Mouse (Mus musculus) adrenal gland (tissue): ENCODE measurements around the gene H2afj.
"Not testable (repeated sequence)": the region's sequence is repeated elsewhere in the genome, so short reads cannot be mapped to it uniquely, and the experiment has no call there.

Source experiments
- intact Hi-C: fragments of 180-260 bp; cut with DNase I; formaldehyde crosslinking; loops from one replicate; pipeline ENCODE4 v1.15.1; 2025
- long read RNA-seq, 2 experiments: library from polyadenylated mRNA; unstranded; transcript quantifications; one replicate each; pipeline ENCODE4 v2.0.0; 2020; ENCODE audit warnings: borderline replicate concordance in 1 of 2; ENCODE audit not compliant: insufficient replicate concordance in 1 of 2

The H2afj gene
- long read RNA-seq, experiment 1, transcript H2afj-202 (2 exons, 577 nt) = minor isoform, 5 of 560 reads
- long read RNA-seq, experiment 1, transcript H2afj-201 (1 exons, 1,831 nt) = major isoform, 554 of 560 reads
- long read RNA-seq, experiment 1, partial matches to known transcripts = 0 of 560 reads
- long read RNA-seq, experiment 1, other reads (novel, unspliced or antisense) = 1 of 560 reads
- long read RNA-seq, experiment 2, transcript H2afj-201 (1 exons, 1,831 nt) = major isoform, 376 of 382 reads
- long read RNA-seq, experiment 2, transcript H2afj-202 (2 exons, 577 nt) = minor isoform, 6 of 382 reads
- long read RNA-seq, experiment 2, partial matches to known transcripts = 0 of 382 reads
- long read RNA-seq, experiment 2, other reads (novel, unspliced or antisense) = 0 of 382 reads

DNA sequence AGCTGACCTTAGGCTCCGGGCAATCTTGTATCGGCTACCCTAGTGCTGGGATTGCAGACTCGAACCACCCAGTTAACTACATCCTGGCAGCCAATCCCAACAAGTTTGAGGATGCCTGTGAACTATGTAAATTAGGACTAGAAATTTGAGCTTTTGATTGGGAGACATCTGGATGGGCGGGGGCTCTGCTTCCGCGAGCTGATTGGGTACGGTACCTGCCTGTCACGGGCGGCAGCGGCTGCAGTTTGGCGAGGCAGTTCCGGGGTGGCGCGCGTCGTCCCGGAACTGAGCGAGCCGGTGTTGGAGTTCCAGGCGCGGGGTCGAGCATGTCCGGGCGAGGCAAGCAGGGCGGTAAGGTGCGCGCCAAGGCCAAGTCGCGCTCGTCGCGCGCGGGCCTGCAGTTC is at the start of gene H2afj:
Gene H2afj (plus strand): TSS at position 231 of the 404 bp plus-strand sequence.
- intact Hi-C loops = loop anchor here (2.0 kb wide), 1 partner anchor 17 kb away; no protein-coding TSS in a partner anchor

GRCm38 (mm10) chr6:136763912-136764311 is 44.1 kb upstream of the H2afj start:
- intact Hi-C loops = no loop called here

DNA sequence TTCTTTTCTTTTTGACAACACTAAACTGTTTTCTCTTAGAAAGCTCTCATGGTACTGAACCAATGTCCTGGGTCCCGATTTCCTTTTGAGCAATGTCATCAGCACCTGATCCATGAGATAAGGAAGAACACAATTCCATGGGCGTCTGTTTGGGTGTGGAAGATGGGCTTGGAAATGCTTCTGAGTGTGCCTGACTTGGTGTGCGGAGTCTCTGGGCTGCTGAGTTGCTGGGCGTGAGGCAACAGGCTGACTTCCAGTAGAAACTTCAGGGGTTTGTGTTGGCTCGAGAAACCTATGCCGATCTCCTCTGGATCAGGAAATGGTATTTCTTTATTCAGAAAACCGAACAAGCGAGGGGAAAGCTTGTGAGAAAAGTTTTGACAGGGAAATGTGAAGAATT is 38.9 kb upstream of the H2afj start:
- intact Hi-C loops = no loop called here

- intact Hi-C loops = no loop called here
Measured at GRCm38 (mm10) chr6:136769859-136770258, 38.2 kb upstream of the H2afj start.

DNA sequence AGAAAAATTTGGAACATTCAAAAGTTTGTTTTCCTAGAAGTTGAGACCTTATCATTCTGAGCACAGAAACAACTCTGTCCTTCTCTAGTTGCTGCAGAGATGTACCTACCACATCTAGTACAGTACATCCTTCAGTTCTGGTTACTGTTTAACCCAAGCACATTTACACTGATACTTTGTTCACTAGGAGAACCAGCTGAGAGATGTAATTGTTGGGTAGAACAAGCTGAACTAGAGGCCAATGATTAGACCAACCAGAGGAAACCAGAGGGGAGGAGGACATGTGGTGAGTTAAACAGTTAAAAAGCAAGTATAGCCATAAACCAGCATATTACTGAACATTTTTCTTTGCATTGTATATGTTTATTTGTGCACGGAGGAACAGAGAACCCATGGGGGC is 31.7 kb upstream of the H2afj start:
- intact Hi-C loops = no loop called here

- intact Hi-C loops = no loop called here
Measured at GRCm38 (mm10) chr6:136781377-136781986, 26.6 kb upstream of the H2afj start, which contains the start of gene Gucy2c. Gucy2c (minus strand) TSS chr6:136781765.

GRCm38 (mm10) chr6:136782146-136782545 is 25.9 kb upstream of the H2afj start:
- intact Hi-C loops = no loop called here

DNA sequence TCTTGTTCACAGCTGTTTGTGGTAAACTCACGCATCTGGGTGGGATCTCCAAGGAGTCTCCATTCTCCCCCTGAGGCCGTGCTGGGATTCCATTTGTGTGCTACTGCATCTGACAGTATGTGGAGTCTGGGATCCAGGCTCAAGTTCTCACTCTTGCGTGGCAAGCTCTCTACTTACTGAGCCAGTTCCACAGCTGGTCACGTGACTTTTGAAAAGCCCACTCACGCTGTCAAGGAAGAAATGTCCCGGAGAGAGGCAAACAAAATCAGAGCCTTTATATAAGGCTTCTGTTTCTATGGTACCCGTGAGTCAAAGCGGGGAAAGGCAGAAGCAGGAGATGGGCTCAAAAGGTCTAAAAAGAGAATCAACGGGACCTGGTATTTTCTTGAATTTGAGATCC is 25.3 kb upstream of the H2afj start:
- intact Hi-C loops = no loop called here

DNA sequence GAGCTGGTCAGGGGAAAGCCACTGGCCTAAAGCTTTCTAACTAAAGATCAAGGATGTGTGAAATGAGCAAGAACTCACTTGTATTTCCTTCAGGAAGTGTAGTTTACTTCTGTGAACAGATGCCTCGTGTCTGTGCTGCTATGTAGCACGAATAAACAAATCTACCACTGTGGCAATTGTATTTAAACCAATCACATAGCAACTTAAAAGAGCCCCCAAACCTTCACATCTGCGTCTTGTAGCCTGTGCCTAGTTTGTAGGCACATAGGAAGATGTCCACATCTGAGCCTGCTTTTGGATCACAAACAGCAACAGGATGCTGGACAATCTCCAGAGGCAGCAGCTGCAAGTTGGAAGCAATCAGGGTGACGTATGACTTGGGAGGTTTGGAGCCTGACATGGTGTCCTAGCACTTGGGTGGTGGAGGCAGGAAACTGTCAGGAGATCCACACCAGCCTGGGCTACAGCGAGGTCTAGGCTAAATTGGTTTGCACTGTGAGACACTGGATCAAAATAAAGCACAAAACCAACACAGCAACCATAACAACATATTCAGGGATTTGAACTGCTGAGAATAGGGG is 18.6 kb upstream of the H2afj start:
- intact Hi-C loops = no loop called here

DNA sequence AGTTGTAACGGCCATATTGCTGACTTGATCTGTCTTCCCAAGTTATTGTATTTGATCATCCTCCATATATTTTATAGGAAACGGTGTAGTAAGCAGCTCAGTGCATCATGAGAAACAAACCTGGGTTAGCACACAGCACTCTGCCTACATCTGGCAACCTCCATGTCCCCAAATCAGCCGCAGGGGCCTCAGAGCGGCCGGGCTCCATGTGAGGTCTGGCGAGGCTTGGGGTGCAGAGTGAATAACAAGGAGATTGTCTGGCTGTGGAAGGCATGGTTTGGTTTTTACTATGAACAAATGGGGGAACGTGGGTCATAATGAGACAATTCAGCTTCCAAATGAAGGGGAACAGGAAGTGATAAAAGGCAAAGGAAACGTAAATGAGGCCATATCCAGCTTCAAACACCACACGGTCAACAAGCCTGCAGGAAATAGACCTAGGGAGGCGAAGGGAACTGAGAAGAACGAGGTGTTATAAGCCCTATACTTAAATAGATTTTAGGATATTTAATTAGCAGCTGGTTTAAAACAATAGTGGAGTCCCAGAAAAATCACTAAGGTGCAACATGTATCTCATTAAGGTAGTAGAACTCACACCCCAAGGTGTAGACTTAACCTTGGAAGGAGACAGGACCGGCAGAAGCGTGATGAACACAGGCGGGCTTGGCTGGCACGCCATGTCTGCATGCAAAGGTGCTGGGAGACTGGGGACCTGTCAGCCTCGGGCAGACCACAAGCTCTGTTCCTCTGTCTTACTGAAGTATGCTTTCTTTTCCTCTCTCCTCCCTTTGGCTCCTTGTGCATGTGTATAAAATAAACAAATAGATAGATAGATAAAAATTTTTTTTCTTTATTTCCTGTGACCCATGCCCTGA is 14.9 kb upstream of the H2afj start:
- intact Hi-C loops = no loop called here

DNA sequence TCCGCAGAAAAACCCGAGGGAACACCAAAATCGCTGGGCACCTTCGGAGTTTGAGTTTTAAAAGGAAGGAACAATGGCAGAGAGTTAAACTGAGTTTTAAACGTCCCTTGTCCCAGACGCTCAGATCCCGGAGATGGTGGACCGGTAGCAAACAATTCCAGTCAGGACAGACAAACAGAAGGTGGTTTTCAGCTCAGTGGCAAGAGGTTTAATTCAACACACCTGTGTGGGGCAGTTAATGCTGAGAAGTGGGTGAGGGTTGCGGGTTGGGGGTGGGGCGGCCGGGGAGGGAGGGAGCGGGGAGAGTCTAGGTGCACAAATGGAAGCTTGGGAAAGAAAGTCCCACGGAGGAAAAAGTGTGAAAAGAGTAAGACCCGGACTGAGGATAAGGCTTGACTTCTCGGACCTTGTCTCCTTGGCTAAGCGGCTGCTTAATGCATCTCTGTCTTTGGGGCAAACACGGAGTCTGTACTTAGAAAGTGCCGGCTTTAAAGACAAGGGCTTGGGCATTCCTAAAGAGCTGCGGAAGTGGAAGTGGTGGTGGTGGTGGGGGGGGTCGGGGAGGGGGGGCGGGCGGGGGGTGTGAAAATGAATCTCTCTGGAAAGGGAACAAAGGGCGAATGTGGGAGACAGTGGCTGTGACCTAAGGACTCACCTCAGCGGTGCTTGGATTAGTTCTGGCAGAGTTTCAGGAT is 14.1 kb upstream of the H2afj start:
- intact Hi-C loops = no loop called here

DNA sequence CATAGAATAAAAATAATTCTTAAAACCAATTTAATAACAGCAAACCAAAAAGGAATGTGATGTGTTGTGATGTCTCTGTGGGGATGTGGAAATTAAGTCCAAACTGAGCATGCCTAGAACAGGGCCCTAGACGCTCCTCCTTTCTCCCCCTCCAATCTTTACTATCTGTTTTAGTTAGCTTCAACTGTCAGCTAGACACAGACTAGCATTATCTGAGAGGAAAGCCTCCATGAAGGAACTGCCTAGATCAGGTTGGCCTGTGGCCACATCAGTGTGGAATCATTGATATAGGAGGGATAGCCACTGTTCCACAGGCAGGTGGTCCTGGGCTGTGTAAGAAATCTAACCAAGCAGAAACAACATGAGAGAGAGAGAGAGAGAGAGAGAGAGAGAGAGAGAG is 12.9 kb upstream of the H2afj start:
- intact Hi-C loops = no loop called here

DNA sequence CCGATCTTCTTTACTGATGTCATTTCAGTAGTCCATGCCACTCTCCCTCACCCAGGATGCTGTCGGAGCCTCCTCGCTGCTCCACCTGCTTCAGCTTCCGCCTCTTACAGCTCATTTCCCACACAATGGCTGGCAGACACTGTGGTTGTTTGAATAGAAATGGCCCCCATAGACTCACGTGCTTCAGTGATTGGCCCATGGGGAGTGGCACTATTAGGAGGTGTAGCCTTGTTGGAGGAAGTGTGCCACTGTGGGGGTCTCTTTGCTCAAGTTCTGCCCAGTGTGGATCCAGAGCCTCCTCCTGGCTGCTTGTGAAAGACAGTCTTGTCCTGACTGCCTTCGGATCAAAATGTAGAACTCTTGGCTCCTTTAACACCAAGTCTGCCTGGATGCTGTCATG is 12.2 kb upstream of the H2afj start:
- intact Hi-C loops = no loop called here

DNA sequence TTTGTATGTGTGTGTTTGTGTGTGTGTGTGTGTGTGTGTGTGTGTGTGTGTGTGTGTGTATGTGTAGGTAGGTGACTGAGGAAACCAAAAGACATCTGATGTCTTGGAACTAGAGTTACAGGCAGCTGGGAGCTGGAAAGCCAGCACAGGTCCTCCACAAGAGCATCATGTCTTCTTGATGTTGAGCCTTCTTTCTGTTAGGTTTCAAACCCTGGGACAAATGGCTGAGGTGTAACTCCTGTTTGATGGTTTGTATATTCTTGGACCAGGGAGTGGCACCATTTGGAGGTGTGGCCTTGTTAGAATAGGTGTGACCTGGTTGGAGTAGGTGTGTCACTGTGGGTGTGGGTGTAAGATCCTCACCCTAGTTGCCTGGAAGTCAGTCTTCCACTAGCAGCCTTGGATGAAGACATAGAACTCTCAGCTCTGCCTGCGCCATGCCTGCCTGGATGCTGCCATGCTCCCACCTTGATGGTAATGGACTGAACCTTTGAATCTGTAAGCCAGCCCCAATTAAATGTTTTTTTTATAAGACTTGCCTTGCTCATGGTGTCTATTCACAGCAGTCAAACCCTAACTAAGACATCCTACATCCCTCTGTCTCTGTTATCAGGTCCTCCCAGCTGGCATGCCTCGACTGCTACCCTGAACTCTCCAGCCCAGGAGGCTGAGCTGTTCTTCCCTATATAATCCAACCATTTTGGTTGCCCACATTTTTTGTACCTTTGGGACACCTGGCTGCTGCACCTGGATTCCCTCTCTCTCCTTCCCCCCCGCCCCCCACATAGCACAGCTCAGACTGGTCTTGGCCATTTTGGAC is 10.0 kb upstream of the H2afj start:
- intact Hi-C loops = not testable (repeated sequence)

- intact Hi-C loops = no loop called here
Measured at GRCm38 (mm10) chr6:136800710-136801109, 7.3 kb upstream of the H2afj start.

DNA sequence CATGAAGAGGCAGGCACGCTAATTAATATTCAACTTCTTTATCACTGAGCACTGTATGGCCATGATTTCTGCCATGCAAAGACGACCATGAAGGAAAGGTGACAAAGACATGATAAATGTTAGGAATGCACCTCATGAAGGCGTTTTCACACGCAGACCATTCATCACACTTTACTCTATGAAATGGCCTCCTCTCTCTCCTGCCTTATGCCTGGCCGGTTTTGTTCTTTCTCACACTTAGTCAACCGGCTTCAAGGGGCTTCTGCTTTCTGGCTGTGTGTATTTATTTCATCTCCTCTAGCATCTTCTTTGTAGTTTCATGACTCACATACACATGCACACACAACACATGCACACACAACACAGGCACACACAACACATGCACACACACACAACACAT is 6.8 kb upstream of the H2afj start:
- intact Hi-C loops = no loop called here

DNA sequence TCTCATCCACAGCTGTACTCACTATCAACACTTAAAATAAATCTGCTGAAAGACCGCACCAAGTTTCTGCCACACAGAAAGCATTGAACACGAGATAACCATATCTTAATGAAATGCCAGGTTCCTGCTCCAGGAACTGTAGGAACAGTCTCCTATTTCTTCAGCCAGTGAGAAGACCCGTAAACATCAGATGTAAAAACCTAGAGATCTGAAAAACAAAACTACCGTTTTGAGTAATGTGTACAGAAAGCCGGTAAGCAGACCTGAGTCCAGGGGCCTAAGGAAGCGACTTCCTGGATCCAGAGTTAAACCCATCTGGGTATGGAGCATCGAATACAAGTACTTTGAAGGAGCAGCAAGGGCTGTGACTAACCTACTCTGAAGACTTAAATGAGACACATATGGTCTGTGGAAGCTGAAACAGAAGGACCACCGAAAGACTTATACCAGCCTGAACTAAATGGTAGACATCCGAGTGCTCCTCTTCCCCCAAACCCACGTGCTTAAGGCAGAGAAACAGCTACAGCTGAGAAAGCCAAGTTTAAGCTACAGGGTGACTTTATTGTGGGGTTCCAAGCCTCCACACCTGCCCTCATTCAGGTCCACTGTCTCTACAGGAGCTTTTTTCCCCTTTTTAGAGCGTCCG is 4.8 kb upstream of the H2afj start:
- intact Hi-C loops = no loop called here

GRCm38 (mm10) chr6:136803739-136804633 is 4.1 kb upstream of the H2afj start, which contains the start of gene Hist4h4:
Hist4h4 (minus strand) TSS chr6:136804415.
- intact Hi-C loops = no loop called here
